Mouse (Mus musculus) left cerebral cortex, postnatal 36 days (tissue): ENCODE data around the gene Fkbp3. TPM values are rescaled to one million over a fixed set of nuclear protein-coding genes. Genes with fewer than 3 reads are reported as not detected.
"Not testable (repeated sequence)": the region's sequence is repeated elsewhere in the genome, so short reads cannot be mapped to it uniquely, and the experiment has no call there.

Experiments used
- DNase-seq, 2 experiments: peaks; one replicate each; pipeline ENCODE4 v3.0.0; 2021 to 2022; ENCODE audit warnings: low spot score in 2 of 2, mixed read lengths in 1 of 2
- intact Hi-C: fragments of 180-260 bp; cut with DNase I; formaldehyde crosslinking; loops from one replicate; pipeline ENCODE4 v1.15.1; 2025
- total RNA-seq, 2 experiments: library from RNA; stranded (reverse); gene quantifications; 2 replicates each; pipeline ENCODE4 v1.2.3; 2021

The Fkbp3 gene
- 100 to 1,000 TPM; 149 to 162 TPM for total RNA-seq

DNA sequence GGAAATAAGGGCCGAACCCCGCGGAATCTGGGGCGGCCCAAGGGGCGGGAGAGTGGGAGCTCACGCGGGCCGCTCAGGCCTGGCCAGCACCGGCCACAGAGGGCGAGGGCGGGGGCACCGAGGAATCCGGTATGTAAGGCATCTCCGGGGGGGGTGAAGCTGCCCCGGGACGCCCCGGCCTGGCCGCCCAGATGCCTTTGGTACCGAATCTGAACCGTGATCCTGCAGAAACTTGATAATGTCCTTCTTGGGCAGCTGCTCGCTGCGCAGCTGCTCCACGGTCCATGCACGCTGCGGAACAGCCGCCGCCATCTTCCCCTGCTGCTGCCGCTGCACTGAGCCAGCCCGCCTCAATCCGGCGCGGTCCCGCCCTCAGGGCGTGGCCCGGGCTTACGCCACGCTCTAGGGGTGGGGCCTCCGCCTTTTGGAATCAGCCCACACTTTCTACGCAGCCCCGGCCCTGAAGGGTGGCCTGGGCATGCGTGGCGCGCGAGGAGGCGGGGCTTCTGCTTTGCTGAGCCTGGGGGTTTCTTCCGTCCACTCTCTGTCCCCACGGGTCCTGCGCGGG is at the start of gene Fkbp3:
Gene Fkbp3 (minus strand): TSS at position 397 of the 568 bp plus-strand sequence.
- peak; percentile 96 for DNase-seq
- intact Hi-C loops, result no loop called here

DNA sequence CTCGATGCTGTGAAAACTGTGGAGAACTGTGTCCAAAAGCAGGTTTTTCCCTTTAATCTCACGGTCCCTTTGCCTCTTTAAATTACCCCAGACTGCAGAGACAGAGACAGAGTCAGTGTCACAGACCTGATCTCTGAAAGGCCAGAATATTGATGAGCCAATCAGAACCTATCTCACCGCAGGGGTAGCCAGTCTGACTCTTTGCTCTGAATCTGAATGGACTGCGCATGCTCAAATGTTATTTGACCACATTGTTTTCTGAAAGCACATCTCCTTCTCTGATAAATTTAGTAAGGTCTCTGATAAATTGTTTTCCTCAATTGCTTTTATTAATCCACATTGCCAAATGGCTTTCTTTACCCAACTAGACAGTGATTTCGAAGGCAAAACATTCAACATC is 45.6 kb upstream of the Fkbp3 start:
- intact Hi-C loops, result no loop called here
- DNase-seq, result no peak

DNA sequence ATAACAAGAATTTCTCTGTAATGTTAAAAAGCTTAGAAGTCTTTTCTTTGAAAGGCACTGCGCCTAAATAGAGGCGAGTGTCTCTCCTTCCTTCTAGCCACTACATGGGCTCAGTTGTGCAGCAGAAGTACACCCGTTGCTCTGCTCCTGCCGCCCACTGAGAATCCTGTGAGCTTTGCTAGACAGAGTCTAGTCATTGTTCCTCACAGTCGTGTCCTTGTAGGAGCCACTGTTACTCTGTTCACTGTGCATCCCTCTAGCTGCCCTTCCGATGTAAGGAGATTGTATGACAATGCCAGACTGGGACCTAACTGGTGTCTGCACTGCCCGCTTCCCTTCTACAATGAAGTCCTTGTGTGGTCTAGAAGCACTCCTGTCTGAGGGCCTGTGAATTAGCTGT is 45.2 kb upstream of the Fkbp3 start:
- intact Hi-C loops, result no loop called here
- no peak for DNase-seq

DNA sequence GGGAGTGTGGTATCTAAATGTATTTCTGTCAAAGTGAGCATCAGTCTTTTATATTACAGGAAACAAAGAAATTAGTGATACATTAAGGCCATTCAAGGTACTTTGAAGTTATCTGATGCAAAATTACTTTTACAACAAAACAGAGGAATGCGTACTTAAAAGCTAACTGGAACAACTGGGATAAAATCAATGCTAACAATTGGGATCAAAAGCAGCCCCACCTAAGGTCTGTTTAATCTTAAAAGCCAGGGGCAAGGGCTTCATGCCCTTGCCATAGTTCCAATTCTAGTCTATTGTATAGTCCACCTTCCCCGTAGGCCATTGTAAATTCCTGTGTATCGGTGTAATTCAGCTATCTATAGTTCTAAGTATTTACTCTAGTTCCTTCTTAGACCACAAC is 41.2 kb upstream of the Fkbp3 start:
- DNase-seq, intact Hi-C loops: not testable (repeated sequence)

DNA sequence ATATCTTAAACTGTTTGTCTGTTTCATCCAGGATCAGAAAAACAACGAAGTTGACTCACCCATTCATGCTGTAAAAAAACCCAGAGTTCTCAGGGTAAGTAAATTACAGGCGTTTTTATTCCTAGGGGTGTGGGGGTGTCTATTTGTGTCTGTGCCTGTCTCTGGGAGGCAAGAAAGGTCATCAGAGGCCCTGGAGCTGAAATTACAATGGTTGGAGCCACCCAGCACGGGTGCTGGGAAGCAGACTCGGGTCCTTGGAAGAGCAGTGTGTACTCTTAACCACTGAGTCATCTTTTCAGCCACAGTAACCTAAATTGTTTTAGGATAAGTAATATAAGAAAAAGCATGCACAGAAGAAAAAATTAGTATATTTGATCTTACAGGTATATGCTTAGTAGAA is 40.1 kb upstream of the Fkbp3 start:
- intact Hi-C loops, result no loop called here

DNA sequence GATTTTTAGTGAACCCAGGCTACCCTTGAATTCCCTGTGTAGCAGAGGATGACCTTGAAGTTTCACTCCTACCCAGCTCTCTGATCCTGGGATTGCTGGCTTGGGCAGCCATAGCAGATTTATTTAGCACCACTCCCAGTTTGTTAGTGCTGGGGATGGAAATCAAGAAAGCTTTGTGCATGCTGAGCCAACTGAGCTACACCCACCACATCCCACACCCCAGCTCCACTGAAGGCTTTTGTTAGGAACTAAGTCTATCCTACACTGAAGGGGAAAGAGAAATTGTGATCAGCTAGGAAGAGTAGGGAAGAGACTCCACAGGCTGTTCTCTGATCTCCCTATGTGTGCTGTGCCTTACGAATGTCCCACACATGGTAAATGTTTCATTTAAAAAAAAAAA is 39.0 kb upstream of the Fkbp3 start:
- peak in 1 of 2 experiments; percentile 27 for DNase-seq
- intact Hi-C loops, result no loop called here

More for the DNA sequence above, 40.1 kb upstream of the Fkbp3 start:
- no peak for DNase-seq

DNA sequence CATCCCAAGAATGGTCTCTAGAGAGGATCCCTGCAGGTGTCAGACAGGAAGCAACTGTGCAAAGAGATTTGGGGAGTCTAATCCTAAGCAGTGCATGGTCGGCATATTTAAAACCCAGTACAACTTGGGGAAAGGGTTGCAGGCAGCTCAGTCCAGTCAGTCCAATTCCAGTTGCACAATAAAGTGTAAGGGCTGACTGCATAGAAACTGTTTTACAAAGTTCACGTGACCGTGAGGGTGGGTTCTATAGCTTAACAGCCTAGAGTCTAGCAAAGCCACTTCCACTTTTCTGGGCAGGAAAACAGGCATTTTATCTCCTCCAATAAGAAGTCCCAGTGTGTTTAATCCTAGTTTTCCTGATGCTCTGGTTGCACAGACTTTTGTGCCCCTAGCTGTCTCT is 37.7 kb upstream of the Fkbp3 start:
- intact Hi-C loops, result no loop called here
- no peak for DNase-seq

DNA sequence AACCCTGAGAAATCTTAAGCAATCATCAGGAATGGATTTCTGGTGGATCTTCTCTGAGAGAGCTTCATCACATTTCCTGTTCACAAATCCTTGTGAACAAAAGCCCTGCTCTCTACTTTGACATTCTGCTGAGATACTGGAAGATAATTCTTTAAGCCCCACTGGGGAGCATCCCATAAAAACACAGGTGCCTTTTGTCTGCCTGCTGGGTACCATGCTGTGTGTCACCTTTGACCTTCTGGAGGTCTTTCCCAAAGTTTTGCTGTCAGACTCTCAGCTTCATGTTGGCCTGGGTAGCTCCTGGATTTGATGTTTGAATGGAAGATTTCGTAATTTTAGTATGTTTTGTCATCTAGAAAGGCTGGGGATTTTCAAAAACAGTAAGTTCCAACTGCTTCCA is 34.9 kb upstream of the Fkbp3 start:
- intact Hi-C loops, result no loop called here
- DNase-seq, result no peak

DNA sequence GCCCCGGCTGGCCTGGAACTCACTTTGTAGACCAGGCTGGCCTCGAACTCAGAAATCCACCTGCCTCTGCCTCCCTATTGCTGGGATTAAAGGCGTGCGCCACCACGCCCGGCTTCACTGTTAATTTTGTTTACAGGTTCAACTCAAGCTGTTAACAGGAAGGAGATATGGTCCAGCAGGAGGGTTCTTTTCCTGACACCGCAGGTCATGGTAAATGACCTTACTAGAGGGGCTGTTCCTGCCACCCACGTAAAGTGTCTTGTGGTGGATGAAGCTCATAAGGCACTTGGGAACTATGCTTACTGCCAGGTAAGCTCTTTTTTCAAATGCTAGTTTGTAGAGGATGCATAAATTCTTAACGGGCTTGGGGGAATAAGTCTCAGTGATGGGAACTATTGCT is 3.1 kb upstream of the Fkbp3 start:
- intact Hi-C loops, result no loop called here
- no peak for DNase-seq

DNA sequence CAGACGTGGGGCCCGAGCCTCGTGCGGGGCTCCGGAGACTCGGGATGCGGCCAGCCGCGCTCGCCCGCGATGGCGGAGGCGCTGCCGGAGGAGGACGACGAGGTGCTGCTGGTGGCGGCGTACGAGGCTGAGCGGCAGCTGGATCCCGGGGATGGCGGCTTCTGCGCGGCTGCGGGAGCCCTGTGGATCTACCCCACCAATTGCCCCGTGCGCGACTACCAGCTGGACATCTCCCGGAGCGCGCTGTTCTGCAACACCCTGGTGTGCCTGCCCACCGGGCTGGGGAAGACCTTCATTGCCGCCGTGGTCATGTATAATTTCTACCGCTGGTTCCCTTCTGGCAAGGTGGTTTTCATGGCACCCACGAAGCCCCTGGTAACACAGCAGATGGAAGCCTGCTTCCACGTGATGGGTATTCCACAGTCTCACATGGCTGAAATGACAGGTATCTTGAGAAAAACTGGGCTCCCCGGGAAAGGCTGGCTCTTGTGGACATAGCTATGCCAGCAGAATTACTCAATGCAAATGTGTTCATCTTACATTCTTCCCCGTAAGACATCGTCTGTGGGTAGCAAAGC is 2.0 kb upstream of the Fkbp3 start:
- DNase-seq, result no peak
- intact Hi-C loops, result no loop called here

DNA sequence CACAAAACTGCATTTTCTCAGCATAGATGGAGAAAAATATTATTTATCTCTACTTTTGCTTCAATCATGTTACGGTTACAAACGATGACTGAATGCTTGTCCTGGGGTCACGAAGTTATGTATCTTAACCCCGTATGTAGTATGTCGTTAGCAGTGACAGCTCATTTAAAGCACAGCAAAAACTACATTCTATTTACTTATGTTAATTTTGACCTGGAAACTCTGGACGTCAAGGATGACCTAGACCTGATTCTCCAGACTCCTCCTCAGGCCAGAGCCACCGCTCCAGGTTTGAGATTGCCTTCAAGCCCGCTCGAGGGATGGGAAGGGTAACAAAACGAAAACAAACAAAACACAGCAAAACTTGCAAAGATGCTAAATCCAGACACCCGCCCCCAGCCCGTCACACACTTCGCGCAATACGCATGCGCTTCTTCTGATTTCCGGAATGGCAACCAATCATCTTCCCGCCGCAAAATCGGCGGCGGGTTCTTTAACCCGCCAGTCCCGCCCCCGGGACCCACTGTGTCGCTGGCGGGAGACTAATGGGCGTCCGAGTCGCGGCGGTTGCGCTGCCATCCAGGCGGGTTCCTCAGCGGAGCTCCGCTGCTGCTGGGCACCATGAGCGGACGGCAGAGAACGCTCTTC is 1.4 kb upstream of the Fkbp3 start, which contains the start of gene Fancm:
Gene Fancm (plus strand): TSS at position 519 of the 648 bp plus-strand sequence.
- intact Hi-C loops, result no loop called here
- peak; percentile 90 to 91 for DNase-seq

DNA sequence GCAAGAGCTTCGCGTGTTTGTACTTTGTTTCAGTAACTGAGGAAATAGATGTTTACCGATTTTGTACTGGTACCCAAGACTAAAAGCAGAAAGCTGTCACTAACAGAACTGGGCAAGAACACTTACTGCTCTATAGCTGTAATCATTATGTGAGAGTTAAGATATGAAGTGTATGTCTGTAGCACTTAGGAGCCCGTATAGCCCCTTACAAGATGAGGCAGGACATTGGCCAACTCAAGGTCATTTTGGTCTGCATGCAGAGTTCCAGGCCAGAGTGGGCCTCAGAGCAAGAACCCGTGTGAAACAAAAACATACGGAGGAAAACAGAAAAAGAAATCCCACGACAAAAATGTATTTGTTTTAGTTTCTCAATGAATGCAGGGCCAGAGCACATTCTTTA is 844 bp upstream of the Fkbp3 start:
- DNase-seq, result no peak
- intact Hi-C loops, result no loop called here

DNA sequence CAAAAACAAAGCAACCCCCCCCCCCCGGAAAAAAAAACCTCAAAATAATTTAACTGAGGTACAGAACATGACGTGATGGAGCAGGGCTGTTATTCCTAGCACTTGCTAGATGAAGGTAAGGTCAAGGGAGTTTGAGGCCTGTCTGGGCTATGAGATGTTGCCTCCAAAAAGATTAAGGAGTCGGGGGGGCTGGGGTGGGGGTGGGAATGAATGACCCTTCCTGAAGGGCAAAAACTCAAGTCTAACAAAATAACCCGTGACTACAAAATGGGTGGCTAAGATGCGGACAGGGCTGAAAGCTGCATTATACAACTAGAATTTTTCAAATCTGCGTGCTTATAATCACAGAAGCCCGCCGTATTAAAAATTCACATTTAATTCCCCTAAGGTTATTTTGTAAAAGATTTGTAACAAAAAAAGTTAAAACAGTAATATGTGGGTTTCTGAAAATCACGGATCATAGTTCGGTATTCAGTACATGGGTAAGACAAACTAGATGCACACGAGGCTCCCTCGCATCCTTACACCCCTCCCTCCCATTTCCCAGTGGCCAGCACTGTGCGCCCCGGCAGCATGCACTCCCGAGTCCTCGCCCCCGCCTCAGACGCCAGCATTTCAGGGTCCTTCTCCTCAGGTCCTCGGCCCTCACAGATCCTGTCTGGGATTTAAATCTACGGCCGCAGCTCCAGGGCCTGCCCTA is 746 bp downstream of the Fkbp3 start:
- intact Hi-C loops, result no loop called here
- no peak for DNase-seq

DNA sequence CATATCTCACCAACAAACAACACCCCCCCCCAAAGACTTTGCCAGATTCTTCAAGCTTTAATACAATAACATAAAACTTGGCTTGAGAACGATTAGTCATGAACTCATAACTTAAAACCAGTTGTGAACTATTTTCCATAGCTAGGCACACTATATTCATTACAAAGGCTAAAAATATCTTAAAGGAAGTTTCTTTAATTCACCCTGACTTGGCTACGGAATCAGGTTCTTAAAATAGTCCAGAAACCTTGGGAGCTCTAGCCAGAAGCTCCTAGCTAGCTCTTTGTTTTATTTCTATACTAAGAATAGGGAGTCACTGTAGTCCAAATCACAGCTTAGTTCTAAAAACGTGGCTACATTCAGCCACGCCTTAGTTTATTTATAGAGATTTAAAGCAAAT is 5.4 kb downstream of the Fkbp3 start:
- no peak for DNase-seq
- intact Hi-C loops, result no loop called here

DNA sequence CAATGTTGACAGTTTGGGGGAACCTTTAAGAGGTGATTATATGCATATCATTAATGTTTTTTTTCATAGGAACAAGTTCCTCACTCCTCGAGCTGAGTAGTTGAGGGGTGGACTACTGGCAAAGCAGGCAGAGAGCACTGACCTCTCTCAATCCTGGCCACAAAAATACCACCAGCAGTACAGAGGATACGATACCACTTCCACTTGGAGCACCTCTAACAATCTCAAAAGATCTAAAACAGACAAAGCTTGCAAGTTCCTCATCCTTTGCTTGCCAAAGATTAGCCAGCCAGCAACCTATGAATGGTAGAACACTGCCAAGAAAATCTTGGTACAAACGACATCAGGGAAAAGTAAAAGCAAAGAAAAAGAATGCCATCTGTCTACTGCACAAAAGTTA is 7.6 kb downstream of the Fkbp3 start:
- DNase-seq, result no peak
- intact Hi-C loops, result no loop called here

DNA sequence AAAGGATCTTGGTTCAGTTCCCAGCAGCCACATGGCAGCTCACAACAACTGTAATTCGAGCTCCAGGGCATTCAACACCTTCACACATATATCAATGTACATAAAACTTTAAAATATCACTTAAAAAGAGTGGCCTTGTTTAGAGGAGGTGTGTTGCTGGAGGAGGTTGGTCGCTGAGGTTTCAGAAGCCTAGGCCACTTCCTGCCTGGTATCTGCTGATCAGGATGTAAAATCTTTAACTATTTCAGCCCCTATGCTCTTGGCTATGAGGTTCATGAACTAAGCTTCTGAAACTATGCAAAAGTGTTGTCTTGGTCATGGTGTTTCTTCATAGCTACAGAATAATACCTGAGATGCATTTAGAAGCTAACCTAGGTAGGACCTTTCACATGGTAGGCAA is 8.6 kb downstream of the Fkbp3 start:
- DNase-seq, result no peak

DNA sequence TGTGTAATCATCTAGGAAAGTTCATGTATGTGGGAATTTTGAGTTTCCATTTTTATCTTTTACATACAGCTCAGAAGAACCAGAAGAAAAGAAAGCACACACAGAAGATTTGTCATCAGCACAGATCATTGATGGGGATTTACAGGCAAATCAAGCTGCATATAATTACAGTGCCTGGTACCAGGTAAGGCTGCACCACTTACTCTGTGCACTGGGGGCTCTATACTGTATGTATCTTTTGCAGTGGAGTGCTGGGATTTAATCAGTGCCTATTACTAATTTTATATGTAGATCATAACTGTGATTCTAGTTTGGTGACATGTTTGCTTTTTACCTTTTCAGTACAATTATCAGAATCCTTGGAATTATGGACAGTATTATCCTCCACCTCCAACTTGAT is 12.7 kb downstream of the Fkbp3 start:
- DNase-seq, result no peak
- intact Hi-C loops, result no loop called here

More for the DNA sequence above, 8.6 kb downstream of the Fkbp3 start:
- intact Hi-C loops, result no loop called here

DNA sequence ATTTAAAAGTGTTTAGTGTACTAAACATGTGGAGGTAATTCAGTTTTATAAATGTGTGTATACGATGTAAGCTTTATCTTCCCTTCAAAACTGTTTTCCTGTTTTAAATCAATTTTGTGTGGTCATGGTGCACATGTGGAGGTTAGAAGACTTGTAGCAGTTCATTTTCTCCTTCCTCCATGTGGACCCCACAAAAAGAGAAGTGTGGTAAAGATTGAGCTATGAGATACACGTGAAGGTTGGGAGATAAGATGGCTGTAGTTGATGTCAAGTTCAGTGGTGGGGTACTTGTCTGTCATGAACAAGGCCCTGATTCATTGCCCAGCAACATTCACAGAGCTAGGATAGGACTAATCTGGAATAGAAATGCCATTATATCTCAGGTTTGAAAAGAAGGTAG is 15.6 kb downstream of the Fkbp3 start:
- no peak for DNase-seq
- intact Hi-C loops, result no loop called here

DNA sequence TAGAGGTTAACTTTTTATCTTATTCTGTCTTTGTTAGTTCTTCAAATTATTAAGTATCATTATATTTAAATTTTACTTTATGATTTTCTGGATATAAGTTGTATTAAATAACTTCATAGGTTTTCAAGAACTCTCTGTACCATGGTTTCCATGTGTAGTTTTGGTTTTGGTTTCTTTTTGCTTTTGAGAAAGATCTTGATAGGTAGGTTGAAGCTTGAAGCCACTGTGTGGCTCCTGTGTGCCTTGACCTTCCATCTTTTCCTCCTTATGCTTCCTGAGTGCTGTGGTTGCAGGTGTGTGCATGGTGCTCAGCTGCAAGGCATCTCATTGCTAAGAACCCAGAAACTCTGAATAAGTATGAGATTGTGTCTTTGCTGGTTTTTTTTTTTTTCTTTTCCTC is 25.0 kb downstream of the Fkbp3 start:
- intact Hi-C loops, result loop anchor here (5.0 kb wide), 1 partner anchor 36 kb away; no protein-coding TSS in a partner anchor
- DNase-seq, result no peak

DNA sequence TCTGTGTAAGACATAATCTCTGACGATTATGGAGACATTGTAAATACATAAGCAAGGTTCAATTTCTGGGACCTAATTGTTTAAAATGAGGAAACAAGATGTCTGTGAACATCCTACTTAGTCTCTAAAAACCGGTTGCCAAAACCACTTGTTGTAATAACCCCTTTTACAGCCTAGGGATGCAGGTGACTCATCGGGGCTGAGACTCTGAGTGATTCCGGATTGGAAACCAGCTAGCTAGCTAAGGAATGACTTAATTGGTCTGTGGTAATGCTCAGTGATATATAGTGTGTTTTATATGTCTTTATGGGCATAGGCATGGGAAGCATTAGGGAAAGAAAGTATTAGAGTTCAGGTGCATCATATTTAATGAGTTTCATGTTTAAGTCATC is 36.3 kb downstream of the Fkbp3 start:
- no peak for DNase-seq
- intact Hi-C loops, result no loop called here
